ENCODE assay signal across 9 mouse cellular contexts in the genomic region with DNA sequence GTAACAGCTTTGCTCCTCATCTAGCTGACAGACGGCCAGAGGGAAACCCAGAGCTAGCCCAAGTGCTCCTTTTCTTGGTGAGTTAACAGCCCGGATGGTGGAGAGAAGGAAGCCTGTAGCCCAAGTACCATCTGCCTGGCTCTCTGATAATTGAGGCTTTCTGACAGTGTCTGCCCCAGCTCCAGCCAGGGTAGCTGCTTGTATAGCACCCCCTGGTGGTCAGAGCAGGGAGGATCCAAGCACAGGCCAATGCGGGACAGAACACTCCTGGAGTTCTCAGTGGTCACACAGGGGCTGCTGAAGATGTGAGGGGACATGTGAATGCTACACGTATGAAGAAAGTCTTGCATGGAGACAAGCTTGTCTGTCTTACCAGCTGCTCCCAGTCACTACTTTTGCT. TPM values are rescaled to one million over a fixed set of nuclear protein-coding genes. Genes with fewer than 3 reads are reported as not detected.
DNase-seq lines count a peak whose midpoint lies in the region; ATAC-seq and TF ChIP-seq lines count a peak whose summit lies in the region.
"Had no signal": no experiment of that assay in that cellular context is flagged by ENCODE, and none has a peak within 500 bp of the region (broad histone marks: within the 10 kb centered on the region; RNA-seq: fewer than 3 reads in every experiment).

No protein-coding gene starts in this region.

- peak; percentile 72 for DNase-seq in 3T3-L1 (ENCODE audit: low read depth, low spot score)
- DNase-seq in Muller cell, postnatal 12 days (ENCODE audit: inconsistent ontology term) = peak; percentile 62
- DNase-seq in cerebellum, postnatal 10 days = peak; percentile 87 to 89
- DNase-seq in gastrocnemius, adult 2 months = peak; percentile 87
- DNase-seq in kidney, adult 18-20 months = peak; percentile 86
- DNase-seq in testis, postnatal 14 days (ENCODE audit: low spot score) = peak; percentile 66

- intact Hi-C loops in gastrocnemius, adult 2 months (cut with DNase I) = loop anchor here (1.0 kb wide), 1 partner anchor 127 kb away; no protein-coding TSS in a partner anchor

- H3K9me3 ChIP-seq in liver, embryonic 12.5 days (replicated peaks) = 0 out of 2 replicates have a peak, but pooled peaks cover 6% of the 10 kb centered on the region
- H3K9me3 ChIP-seq in neural tube, embryonic 14.5 days (ENCODE audit: control insufficient read depth, low read length) = no peaks in the 10 kb centered on the region

- H3K36me3 ChIP-seq in liver, embryonic 12.5 days = no peaks in the 10 kb centered on the region
- no peaks in the 10 kb centered on the region for H3K36me3 ChIP-seq in neural tube, embryonic 14.5 days (ENCODE audit: control insufficient read depth, insufficient read depth, low read length)

- peak; percentile 46; the same call in 1 of the 2 replicates for ATAC-seq in liver, embryonic 12.5 days
- peak; percentile 54; the same call in 1 of the 2 replicates for ATAC-seq in neural tube, embryonic 14.5 days (ENCODE audit: low read depth)

- H3K27ac ChIP-seq in gastrocnemius, adult 2 months = no peak overlapping the region
- H3K27ac ChIP-seq in liver, embryonic 12.5 days = no peak overlapping the region
- no peak overlapping the region for H3K27ac ChIP-seq in neural tube, embryonic 14.5 days (ENCODE audit: low read depth, low read length)

- WGBS in liver, embryonic 12.5 days (ENCODE audit: insufficient replicate concordance) = 34% methylated on average over 4 of the region's 4 CpGs
- WGBS in neural tube, embryonic 14.5 days = 47% methylated on average over 4 of the region's 4 CpGs

- H3K27me3 ChIP-seq in liver, embryonic 12.5 days (replicated peaks) = 0 out of 2 replicates have a peak, but pooled peaks cover under 1% of the 10 kb centered on the region
- H3K27me3 ChIP-seq in neural tube, embryonic 14.5 days (ENCODE audit: control insufficient read depth, insufficient read depth, low read length) = no peaks in the 10 kb centered on the region

- no peak overlapping the region for H3K9ac ChIP-seq in liver, embryonic 12.5 days
- no peak overlapping the region for H3K9ac ChIP-seq in neural tube, embryonic 14.5 days (replicated peaks; ENCODE audit: low read depth, low read length)

- H3K4me2 ChIP-seq in liver, embryonic 12.5 days = no peak overlapping the region
- no peak overlapping the region for H3K4me2 ChIP-seq in neural tube, embryonic 14.5 days (ENCODE audit: low read depth, low read length)

- H3K4me1 ChIP-seq in liver, embryonic 12.5 days = peaks cover 11% of the 10 kb centered on the region
- no peaks in the 10 kb centered on the region for H3K4me1 ChIP-seq in neural tube, embryonic 14.5 days (ENCODE audit: control insufficient read depth, insufficient read depth, low read length)

- TF ChIP-seq CTCF in gastrocnemius, adult 2 months (IDR thresholded peaks at IDR 0.05) = peak; percentile 97

- no peak overlapping the region for H3K4me3 ChIP-seq in gastrocnemius, adult 2 months
- no peak overlapping the region for H3K4me3 ChIP-seq in liver, embryonic 12.5 days
- H3K4me3 ChIP-seq in neural tube, embryonic 14.5 days (ENCODE audit: low read depth, low read length) = no peak overlapping the region
- H3K4me3 ChIP-seq: erythroblast, embryonic 14.5 days had no signal

RNA-seq across cellular contexts. Expression of gene Col15a1, which starts 47.7 kb away (rescaled TPM):
- total RNA-seq in gastrocnemius, adult 2 months (2021) = 10 to 100 TPM; 19.5 to 37.8 TPM
- 0.14 and 0.33 TPM in 2 replicates for polyA plus RNA-seq in liver, embryonic 12.5 days (2016; fragmentation: Nextera tagmentation; extraction: Ambion mirVana)
- 2.0 and 6.0 TPM in 2 replicates for polyA plus RNA-seq in neural tube, embryonic 14.5 days (2014; fragmentation: Nextera tagmentation; extraction: Ambion mirVana)
- polyA plus RNA-seq: erythroblast, embryonic 14.5 days had no signal
